Mouse (Mus musculus) C2C12 (cell line): ENCODE measurements around the gene Akap13.

Source experiments
- CTCF ChIP-seq: IDR thresholded peaks from one replicate; pipeline ENCODE4 v1.5.1; 2011; ENCODE audit not compliant: control insufficient read depth, insufficient read depth, insufficient read length
- FOSL1 ChIP-seq: IDR thresholded peaks from one replicate; pipeline ENCODE4 v1.8.0; 2011; ENCODE audit warnings: mild to moderate bottlenecking, low read length; ENCODE audit not compliant: poor library complexity, insufficient read depth, severe bottlenecking
- MAX ChIP-seq: IDR thresholded peaks from one replicate; pipeline ENCODE4 v1.6.1; 2011; ENCODE audit warnings: mild to moderate bottlenecking, control low read depth

DNA sequence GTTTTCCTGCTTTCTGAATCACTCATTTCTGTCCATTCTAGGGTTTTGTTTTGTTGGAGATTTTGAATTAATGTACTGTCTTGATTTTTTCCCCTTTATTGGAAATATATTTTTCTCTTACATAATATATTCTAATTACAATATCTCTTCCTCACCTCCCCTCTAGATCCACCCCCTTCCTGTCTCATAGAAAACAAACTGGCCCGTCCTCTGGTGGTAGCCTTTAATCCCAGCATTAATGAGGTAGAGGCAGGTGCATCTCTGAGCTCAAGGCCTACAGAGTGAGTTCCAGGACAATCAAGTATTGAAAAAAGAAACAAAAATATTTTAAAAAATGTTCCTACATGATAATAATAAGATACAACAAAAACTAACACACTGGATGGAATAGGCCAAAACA is 201.6 kb downstream of the Akap13 start:
- TF ChIP-seq FOSL1 (no peak), CTCF (no peak), MAX (no peak)
